Mouse (Mus musculus) spleen, postnatal 36 days (tissue): ENCODE results near the gene Mreg.
A peak's percentile ranks its signal among the peaks of the same experiment; 100 is the strongest.

Experiments used
- DNase-seq, 2 experiments: peaks; one replicate each; pipeline ENCODE4 v3.0.0; 2022; ENCODE audit warnings: low spot score in 2 of 2, mixed read lengths in 1 of 2

Gene Mreg

DNA sequence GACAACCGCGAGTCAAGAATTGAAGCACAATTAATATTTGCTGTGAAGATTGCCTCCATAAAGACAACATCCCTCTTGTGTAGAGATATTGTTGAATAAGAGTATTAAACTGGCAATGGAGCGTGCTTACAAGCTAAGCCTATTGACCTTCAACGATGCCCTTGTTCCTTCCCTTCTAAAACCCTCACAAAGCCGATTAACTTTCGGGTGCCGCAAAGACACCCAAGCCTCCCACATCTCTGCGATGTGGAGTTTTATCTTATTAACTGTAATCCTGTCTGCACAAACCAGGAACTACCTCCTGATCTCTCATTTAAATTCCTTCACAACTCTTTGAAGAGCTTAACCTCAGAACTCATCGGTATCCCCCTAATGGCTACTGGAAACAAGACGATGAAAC is 76.0 kb downstream of the Mreg start:
- DNase-seq, result no peak

GRCm38 (mm10) chr1:72134534-72134933 is 77.6 kb downstream of the Mreg start:
- peak; percentile 5 to 23 for DNase-seq

DNA sequence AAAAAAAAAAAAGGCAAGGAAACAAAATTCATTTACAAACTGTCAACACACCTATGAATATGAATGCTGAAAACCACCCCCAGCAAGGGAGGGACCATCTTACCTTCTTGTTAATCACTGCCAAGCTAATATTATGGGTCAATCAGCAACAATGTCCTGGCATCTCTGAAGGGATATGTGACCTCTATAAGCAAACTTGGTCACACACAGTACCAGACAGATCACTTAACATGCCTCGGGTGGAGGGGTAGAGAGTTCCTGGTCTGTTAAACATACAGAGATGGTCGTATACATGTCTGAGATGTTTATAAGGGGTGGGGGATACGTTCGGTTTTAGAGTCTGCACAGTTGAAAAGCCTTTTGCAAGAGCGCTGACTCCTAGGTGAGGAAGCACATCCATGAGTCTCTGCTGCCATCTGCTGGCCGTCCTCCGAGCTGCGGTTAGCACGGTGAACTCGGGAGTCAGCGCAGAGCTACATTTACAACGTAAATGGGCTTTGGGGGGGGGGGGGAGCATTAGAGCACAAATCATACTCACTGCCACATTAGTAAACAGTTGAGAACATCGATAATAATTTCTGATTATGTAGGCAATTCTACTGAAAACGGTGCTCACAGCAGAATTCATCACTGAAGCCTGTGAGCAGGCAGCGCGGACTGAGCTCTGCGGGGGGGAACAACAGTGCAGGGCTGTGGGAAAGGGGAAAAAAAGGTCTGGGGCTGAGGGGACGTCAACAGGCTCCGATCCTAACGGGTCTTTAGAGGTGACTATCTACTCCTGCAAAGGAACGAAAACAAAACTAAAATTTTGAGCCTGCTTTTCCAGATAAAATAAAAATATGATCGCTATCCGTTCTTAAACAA is 88.4 kb downstream of the Mreg start:
- DNase-seq, result peak; percentile 57 to 58

- no peak for DNase-seq
These were observed 90.4 kb downstream of the Mreg start for GRCm38 (mm10) chr1:72121608-72122185.

DNA sequence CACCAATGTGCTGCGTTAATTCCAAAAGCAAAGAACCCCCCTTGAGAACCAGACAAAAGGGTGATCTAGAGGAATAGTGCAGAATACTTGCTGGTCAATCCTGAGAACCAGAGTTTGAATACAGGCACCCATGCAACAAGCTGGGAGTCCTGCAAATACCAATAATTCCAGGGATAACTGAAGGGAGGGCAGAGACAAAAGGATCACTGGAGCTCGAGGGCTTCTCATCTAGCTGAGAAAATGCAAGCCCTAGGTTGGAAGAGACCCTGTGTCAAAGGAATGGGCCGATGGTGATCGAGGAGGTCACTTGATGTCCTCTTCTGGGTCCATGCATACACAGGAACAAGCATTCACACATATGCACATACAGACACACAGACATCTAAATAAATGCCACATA is 92.1 kb downstream of the Mreg start:
- no peak for DNase-seq

- no peak for DNase-seq
These were observed 97.9 kb downstream of the Mreg start for GRCm38 (mm10) chr1:72114206-72114605.
